Mouse (Mus musculus) midbrain, postnatal 0 days (tissue): ENCODE results near the gene Chrm5. TPM values are rescaled to one million over a fixed set of nuclear protein-coding genes. Genes with fewer than 3 reads are reported as not detected.
A peak's percentile ranks its signal among the peaks of the same experiment; 100 is the strongest.

Experiments
- ATAC-seq: fragments of 200-750 bp; cut with Nextera tagmentation; 2 replicates; pipeline ENCODE4 v1.8.0; 2017; ENCODE audit warnings: moderate number of reproducible peaks, mild to moderate bottlenecking, moderate TSS enrichment, moderate library complexity; ENCODE audit not compliant: low FRiP score
- DNase-seq: peaks from one replicate; pipeline ENCODE4 v3.0.0-alpha.2; 2015; ENCODE audit warnings: low spot score
- H3K27ac ChIP-seq: fragments of 300-500 bp; sonication (generic); 2 replicates; pipeline ENCODE4 v1.5.1; 2014; ENCODE audit warnings: low read depth, mild to moderate bottlenecking, low read length, mixed read lengths
- H3K27me3 ChIP-seq: fragments of 300-500 bp; sonication (generic); 2 replicates; pipeline ENCODE4 v1.6.1; 2014; ENCODE audit warnings: low read length, control low read depth, mixed read lengths; ENCODE audit not compliant: insufficient read depth
- H3K36me3 ChIP-seq: fragments of 300-500 bp; sonication (generic); 2 replicates; pipeline ENCODE4 v1.6.1; 2014; ENCODE audit warnings: low read length, control low read depth, mixed read lengths; ENCODE audit not compliant: insufficient read depth
- H3K4me1 ChIP-seq: fragments of 300-500 bp; sonication (generic); 2 replicates; pipeline ENCODE4 v1.6.1; 2014; ENCODE audit warnings: mild to moderate bottlenecking, control low read depth, antibody characterized with exemption, low read length, mixed read lengths; ENCODE audit not compliant: insufficient read depth
- H3K4me2 ChIP-seq: fragments of 300-500 bp; sonication (generic); 2 replicates; pipeline ENCODE4 v1.6.1; 2014; ENCODE audit warnings: low read depth, mild to moderate bottlenecking, low read length, mixed read lengths; ENCODE audit not compliant: poor library complexity, severe bottlenecking
- H3K4me3 ChIP-seq: fragments of 300-500 bp; sonication (generic); 2 replicates; pipeline ENCODE4 v1.5.1; 2014; ENCODE audit warnings: low read depth, mild to moderate bottlenecking, low read length, moderate library complexity
- H3K9ac ChIP-seq: fragments of 300-500 bp; sonication (generic); replicated peaks from 2 replicates; pipeline ENCODE4 v1.6.1; 2014; ENCODE audit warnings: mild to moderate bottlenecking, low read length, moderate library complexity, mixed read lengths; ENCODE audit not compliant: poor library complexity, severe bottlenecking
- H3K9me3 ChIP-seq: fragments of 300-500 bp; sonication (generic); 2 replicates; pipeline ENCODE4 v1.6.1; 2016; ENCODE audit warnings: low read length, control low read depth
- CTCF ChIP-seq: IDR thresholded peaks from 2 replicates; pipeline ENCODE4 v1.5.1; 2016; ENCODE audit warnings: antibody characterized with exemption, mild to moderate bottlenecking
- WGBS: fragments of 180-500 bp; shearing (Covaris S2); extraction: QIAGEN DNeasy Blood & Tissue Kit; methylation state at CpG from one replicate; pipeline ENCODE4 v1.1.7; 2014; 5-methylcytosine and 5-hydroxymethylcytosine counted together
- polyA plus RNA-seq: library from polyadenylated mRNA; unstranded; fragments of >200 nt; fragmentation: Nextera tagmentation; extraction: Ambion mirVana; gene quantifications from 2 replicates; pipeline ENCODE4 v1.2.1, GENCODE M21; 2015
- total RNA-seq: library from RNA; depleted of rRNA; stranded (reverse); fragments of >200 nt; gene quantifications from 2 replicates; pipeline ENCODE4 v1.2.3, GENCODE M21; 2014

The Chrm5 gene
- total and polyA plus RNA-seq, 2 experiments from 2014 or later: 3.1 to 7.6 TPM

DNA sequence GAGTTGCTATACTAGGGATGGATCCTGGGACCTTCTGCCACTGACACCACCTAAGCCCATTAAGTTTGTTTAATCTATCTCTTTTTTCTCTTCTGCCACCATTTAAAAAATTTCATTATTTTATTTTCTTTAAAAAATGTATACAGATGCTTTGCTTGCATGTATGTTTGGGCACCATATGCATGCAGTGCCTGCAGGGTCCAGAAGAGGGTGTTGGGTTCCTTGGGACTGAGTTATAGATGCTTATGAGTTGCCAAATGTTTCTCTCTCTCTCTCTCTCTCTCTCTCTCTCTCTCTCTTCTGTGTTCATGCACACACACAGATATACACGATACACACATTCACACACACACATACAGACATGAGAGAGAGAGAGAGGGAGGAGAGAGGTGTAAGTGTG is 32.5 kb upstream of the Chrm5 start:
- no peak overlapping the region for H3K4me2 ChIP-seq
- no peak overlapping the region for H3K4me3 ChIP-seq

DNA sequence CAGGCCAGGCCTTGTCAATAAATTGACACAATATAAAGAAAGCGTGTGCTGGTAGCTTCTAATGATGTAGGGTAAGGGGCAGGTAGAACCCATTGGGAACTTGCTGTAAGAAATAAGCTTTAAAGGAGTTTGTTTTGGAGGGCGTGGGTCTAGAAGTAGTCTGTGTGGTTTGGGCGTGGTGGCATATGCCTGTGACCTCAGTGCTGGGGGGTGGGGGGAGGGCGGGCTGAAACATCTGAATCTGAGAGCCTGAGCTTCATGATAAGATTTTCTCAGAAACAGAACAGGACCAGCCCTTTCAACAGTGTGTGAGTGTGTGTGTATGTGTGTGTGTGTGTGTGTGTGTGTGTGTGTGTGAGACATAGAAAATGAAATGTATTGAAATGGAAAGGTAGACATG is 29.6 kb upstream of the Chrm5 start:
- Histone ChIP-seq H3K4me2 (no peak overlapping the region), H3K4me3 (no peak overlapping the region), H3K9me3 (no peaks in the 10 kb centered on the region), H3K36me3 (no peaks in the 10 kb centered on the region), H3K4me1 (no peaks in the 10 kb centered on the region), H3K9ac (no peak overlapping the region), H3K27ac (no peak overlapping the region), H3K27me3 (no peaks in the 10 kb centered on the region)
- ATAC-seq (no peak), DNase-seq (no peak)
- TF ChIP-seq CTCF: no peak
- 96% methylated on average over 4 of the region's 4 CpGs for WGBS

More for the DNA sequence above, 32.5 kb upstream of the Chrm5 start:
- Histone ChIP-seq H3K27me3 (no peaks in the 10 kb centered on the region), H3K4me1 (no peaks in the 10 kb centered on the region), H3K27ac (no peak overlapping the region), H3K36me3 (no peaks in the 10 kb centered on the region), H3K9me3 (no peaks in the 10 kb centered on the region), H3K9ac (no peak overlapping the region)
- no peak; the same call in 1 of the 2 replicates for TF ChIP-seq CTCF
- ATAC-seq (no peak), DNase-seq (no peak)
- 91% methylated on average over 1 of the region's 1 CpGs for WGBS

DNA sequence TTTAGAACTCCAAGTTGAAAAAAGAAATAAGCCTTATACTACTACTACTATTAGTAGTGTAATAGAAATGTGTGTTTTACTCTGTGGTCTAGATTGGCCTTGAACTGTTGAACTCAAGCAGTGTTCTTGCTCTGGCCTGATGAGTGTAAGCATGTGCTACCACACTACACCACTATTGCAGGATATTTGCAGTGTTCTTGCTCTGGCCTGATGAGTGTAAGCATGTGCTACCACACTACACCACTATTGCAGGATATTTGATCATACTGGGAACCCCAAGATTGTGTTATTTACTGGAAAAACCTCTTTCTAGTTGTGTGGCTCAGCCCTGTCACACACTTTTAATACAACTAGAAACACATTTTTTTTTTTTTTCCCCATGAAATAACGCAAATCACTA is 26.9 kb upstream of the Chrm5 start:
- H3K9ac ChIP-seq: no peak overlapping the region
- no peaks in the 10 kb centered on the region for H3K4me1 ChIP-seq
- H3K9me3 ChIP-seq: no peaks in the 10 kb centered on the region
- H3K36me3 ChIP-seq: no peaks in the 10 kb centered on the region
- no peak overlapping the region for H3K27ac ChIP-seq
- no peak overlapping the region for H3K4me3 ChIP-seq
- ATAC-seq (0 out of 2 replicates have a peak, but pooled peaks have one; percentile 54), DNase-seq (no peak)
- TF ChIP-seq CTCF: no peak
- H3K4me2 ChIP-seq: no peak overlapping the region
- WGBS: 98% methylated on average over 1 of the region's 1 CpGs
- no peaks in the 10 kb centered on the region for H3K27me3 ChIP-seq

DNA sequence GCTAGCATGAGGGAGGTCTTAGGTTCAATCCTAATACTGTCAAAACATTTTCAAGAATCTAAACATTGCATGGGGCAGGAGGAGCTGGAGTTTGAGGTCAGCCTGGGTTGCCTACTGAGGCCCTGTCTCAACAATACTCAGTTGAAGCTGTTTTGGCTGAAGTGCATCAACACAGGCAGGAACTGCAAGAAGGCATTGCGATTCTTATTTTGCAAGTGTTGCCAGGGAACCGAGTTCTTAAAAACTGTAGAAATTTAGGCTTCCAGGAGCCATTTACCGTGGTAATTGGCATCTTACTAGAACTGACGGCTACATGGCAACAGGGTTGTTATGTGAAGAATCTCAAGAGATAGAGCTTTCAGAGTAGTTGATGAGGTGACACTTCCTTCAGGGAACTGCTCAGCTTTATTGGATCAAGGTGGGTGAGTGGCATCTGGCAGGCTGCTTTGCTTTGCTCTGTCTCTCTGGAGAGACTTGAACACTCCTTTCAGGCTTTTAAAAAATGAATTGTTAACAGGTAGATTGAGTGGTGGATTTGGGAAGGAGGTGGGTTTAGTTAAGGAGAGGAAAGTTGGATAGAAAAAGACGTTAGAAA is 26.4 kb upstream of the Chrm5 start:
- no peak overlapping the region for H3K4me2 ChIP-seq
- no peak for TF ChIP-seq CTCF
- H3K4me1 ChIP-seq: no peaks in the 10 kb centered on the region
- DNase-seq (no peak), ATAC-seq (no peak)
- H3K36me3 ChIP-seq: no peaks in the 10 kb centered on the region
- H3K4me3 ChIP-seq: no peak overlapping the region
- WGBS: 62% methylated on average over 5 of the region's 5 CpGs
- no peaks in the 10 kb centered on the region for H3K27me3 ChIP-seq
- H3K9ac ChIP-seq: no peak overlapping the region
- H3K27ac ChIP-seq: no peak overlapping the region
- H3K9me3 ChIP-seq: no peaks in the 10 kb centered on the region

DNA sequence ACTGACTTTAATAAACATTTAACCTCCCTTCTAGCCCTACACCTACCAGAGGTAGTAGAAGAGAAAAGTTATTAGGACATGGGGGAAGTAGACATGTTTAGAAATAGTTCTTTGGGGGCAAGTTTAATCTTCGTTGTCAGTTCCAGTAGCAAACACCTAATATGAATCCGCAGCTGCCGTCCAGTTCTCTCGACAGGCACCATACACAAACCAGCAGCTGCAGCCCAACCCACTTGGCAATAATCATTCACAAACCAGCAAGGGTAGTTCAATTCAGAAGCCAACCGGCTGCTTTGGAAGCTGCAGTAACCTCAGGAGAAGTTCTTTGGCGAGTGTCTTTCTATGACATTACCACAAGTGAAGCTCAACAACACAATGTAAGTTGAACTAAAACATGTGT is 23.4 kb upstream of the Chrm5 start:
- WGBS: 89% methylated on average over 6 of the region's 6 CpGs
- H3K27ac ChIP-seq: no peak overlapping the region
- DNase-seq (no peak), ATAC-seq (no peak)
- H3K4me1 ChIP-seq: no peaks in the 10 kb centered on the region
- no peak for TF ChIP-seq CTCF
- no peak overlapping the region for H3K4me2 ChIP-seq
- no peak overlapping the region for H3K9ac ChIP-seq
- H3K9me3 ChIP-seq: no peaks in the 10 kb centered on the region
- H3K36me3 ChIP-seq: no peaks in the 10 kb centered on the region
- H3K4me3 ChIP-seq: no peak overlapping the region
- no peaks in the 10 kb centered on the region for H3K27me3 ChIP-seq

DNA sequence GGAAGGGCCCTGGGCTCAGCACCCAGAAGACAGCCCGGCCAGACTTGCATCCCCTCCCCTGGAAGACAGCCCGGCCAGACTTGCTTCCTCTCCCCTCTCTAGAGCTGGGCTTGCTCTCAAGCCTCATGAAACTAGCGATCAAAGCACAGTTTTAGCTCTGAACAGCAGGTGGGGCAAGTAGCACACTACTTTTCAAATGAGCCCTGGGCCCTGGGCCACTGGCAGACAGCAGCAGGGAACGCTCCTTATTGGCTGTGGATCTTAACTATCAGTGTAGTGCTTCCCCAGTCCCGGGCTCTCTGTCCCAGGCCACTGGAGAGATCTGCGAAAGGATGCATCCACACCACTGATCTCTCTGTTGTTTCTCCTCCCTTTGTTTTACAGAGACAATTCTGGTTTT is 20.6 kb upstream of the Chrm5 start:
- Histone ChIP-seq H3K4me2 (no peak overlapping the region), H3K27me3 (no peaks in the 10 kb centered on the region), H3K27ac (no peak overlapping the region), H3K9me3 (no peaks in the 10 kb centered on the region), H3K9ac (no peak overlapping the region), H3K4me1 (no peaks in the 10 kb centered on the region), H3K4me3 (no peak overlapping the region), H3K36me3 (no peaks in the 10 kb centered on the region)
- DNase-seq (peak; percentile 86), ATAC-seq (peak; percentile 87)
- whole genome bisulfite sequencing: 5% methylated on average over 6 of the region's 6 CpGs
- peak; percentile 87 for TF ChIP-seq CTCF
